Mouse (Mus musculus) lung, embryonic 15.5 days (tissue): ENCODE results near the gene 9530068E07Rik. TPM values are rescaled to one million over a fixed set of nuclear protein-coding genes. Genes with fewer than 3 reads are reported as not detected.
"Not testable (repeated sequence)": the region's sequence is repeated elsewhere in the genome, so short reads cannot be mapped to it uniquely, and the experiment has no call there.

ENCODE experiments used
- ATAC-seq: fragments of 200-750 bp; cut with Nextera tagmentation; 2 replicates; pipeline ENCODE4 v1.8.0; 2017; ENCODE audit warnings: moderate number of reproducible peaks, borderline replicate concordance; ENCODE audit not compliant: low FRiP score, low TSS enrichment; ENCODE audit errors: extremely low read depth
- H3K27ac ChIP-seq: fragments of 300-500 bp; sonication (generic); 2 replicates; pipeline ENCODE4 v1.5.1; 2015; ENCODE audit warnings: moderate library complexity, mild to moderate bottlenecking, inconsistent platforms
- H3K27me3 ChIP-seq: fragments of 300-500 bp; sonication (generic); 2 replicates; pipeline ENCODE4 v1.6.1; 2015; ENCODE audit warnings: inconsistent platforms
- H3K36me3 ChIP-seq: fragments of 300-500 bp; sonication (generic); 2 replicates; pipeline ENCODE4 v1.6.1; 2015; ENCODE audit warnings: inconsistent platforms
- H3K4me1 ChIP-seq: fragments of 300-500 bp; sonication (generic); 2 replicates; pipeline ENCODE4 v1.6.1; 2015; ENCODE audit warnings: inconsistent platforms
- H3K4me2 ChIP-seq: fragments of 300-500 bp; sonication (generic); 2 replicates; pipeline ENCODE4 v1.6.1; 2015; ENCODE audit warnings: inconsistent platforms, mild to moderate bottlenecking, moderate library complexity
- H3K4me3 ChIP-seq: fragments of 300-500 bp; sonication (generic); 2 replicates; pipeline ENCODE4 v1.5.1; 2015; ENCODE audit warnings: mild to moderate bottlenecking, inconsistent platforms
- H3K9ac ChIP-seq: fragments of 300-500 bp; sonication (generic); 2 replicates; pipeline ENCODE4 v1.6.1; 2015; ENCODE audit warnings: inconsistent platforms
- H3K9me3 ChIP-seq: fragments of 300-500 bp; sonication (generic); 2 replicates; pipeline ENCODE4 v1.6.1; 2016; ENCODE audit warnings: inconsistent platforms
- WGBS: fragments of 180-500 bp; shearing (Covaris S2); methylation state at CpG from one replicate; pipeline ENCODE4 v1.1.7; 2015; 5-methylcytosine and 5-hydroxymethylcytosine counted together
- polyA plus RNA-seq: library from polyadenylated mRNA; unstranded; fragments of >200 nt; fragmentation: Nextera tagmentation; extraction: Ambion mirVana; gene quantifications from 2 replicates; pipeline ENCODE4 v1.2.1, GENCODE M21; 2015

9530068E07Rik gene
- polyA plus RNA-seq, 1 experiment from 2014 or later = 224 TPM

GRCm38 (mm10) chr11:52377579-52377978 is 18.6 kb upstream of the 9530068E07Rik start:
- Histone ChIP-seq H3K4me2 (no peak overlapping the region), H3K27me3 (no peaks in the 10 kb centered on the region), H3K27ac (no peak overlapping the region), H3K4me1 (no peaks in the 10 kb centered on the region), H3K9ac (no peak overlapping the region), H3K36me3 (peaks cover 63% of the 10 kb centered on the region), H3K9me3 (no peaks in the 10 kb centered on the region), H3K4me3 (no peak overlapping the region)
- ATAC-seq = no peak
- WGBS = 89% methylated on average over 4 of the region's 4 CpGs

DNA sequence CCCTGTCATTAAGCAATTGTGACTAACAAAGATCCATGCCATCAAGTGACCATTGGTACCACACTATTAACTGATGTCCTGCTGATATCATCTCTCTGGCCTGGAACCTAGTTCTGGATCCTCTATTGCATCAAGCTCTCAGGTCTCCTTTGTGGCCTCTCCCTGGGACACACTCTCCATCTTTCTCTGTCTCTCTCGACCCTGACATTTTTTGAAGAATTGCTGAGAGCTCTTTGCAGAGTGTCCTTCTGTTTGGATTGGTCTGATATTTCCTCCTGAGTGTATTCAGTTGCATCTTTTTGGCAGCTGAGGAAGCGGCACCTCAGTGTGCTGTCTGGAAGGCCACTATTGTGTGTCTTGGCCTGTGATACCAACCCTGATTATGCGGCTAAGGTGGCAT is 17.0 kb upstream of the 9530068E07Rik start:
- no peak overlapping the region for H3K4me3 ChIP-seq
- H3K27me3 ChIP-seq = no peaks in the 10 kb centered on the region
- H3K9ac ChIP-seq = no peak overlapping the region
- no peak overlapping the region for H3K4me2 ChIP-seq
- H3K27ac ChIP-seq = no peak overlapping the region
- ATAC-seq = no peak
- WGBS = 75% methylated on average over 3 of the region's 3 CpGs
- H3K9me3 ChIP-seq = no peaks in the 10 kb centered on the region
- H3K4me1 ChIP-seq = no peaks in the 10 kb centered on the region
- H3K36me3 ChIP-seq = peaks cover 73% of the 10 kb centered on the region

GRCm38 (mm10) chr11:52383741-52384140 is 12.5 kb upstream of the 9530068E07Rik start:
- no peaks in the 10 kb centered on the region for H3K4me1 ChIP-seq
- WGBS = 91% methylated on average over 14 of the region's 14 CpGs
- H3K9ac ChIP-seq = no peak overlapping the region
- H3K27ac ChIP-seq = no peak overlapping the region
- H3K36me3 ChIP-seq = peaks cover 76% of the 10 kb centered on the region
- no peak overlapping the region for H3K4me3 ChIP-seq
- no peaks in the 10 kb centered on the region for H3K9me3 ChIP-seq
- no peaks in the 10 kb centered on the region for H3K27me3 ChIP-seq
- no peak overlapping the region for H3K4me2 ChIP-seq
- ATAC-seq = no peak

GRCm38 (mm10) chr11:52384667-52385066 is 11.6 kb upstream of the 9530068E07Rik start:
- Histone ChIP-seq H3K27ac (no peak overlapping the region), H3K9ac (no peak overlapping the region), H3K27me3 (no peaks in the 10 kb centered on the region), H3K4me1 (no peaks in the 10 kb centered on the region), H3K4me3 (no peak overlapping the region), H3K36me3 (peaks cover 76% of the 10 kb centered on the region), H3K9me3 (no peaks in the 10 kb centered on the region), H3K4me2 (no peak overlapping the region)
- 56% methylated on average over 3 of the region's 3 CpGs for WGBS
- ATAC-seq = no peak

- no peak for ATAC-seq
- H3K9ac ChIP-seq = no peak overlapping the region
- H3K4me3 ChIP-seq = no peak overlapping the region
- H3K4me2 ChIP-seq = no peak overlapping the region
- no peaks in the 10 kb centered on the region for H3K9me3 ChIP-seq
- no peak overlapping the region for H3K27ac ChIP-seq
- no peaks in the 10 kb centered on the region for H3K4me1 ChIP-seq
- peaks cover 79% of the 10 kb centered on the region for H3K36me3 ChIP-seq
- no peaks in the 10 kb centered on the region for H3K27me3 ChIP-seq
- WGBS = 81% methylated on average over 3 of the region's 3 CpGs
Measured at GRCm38 (mm10) chr11:52386892-52387291, 9.3 kb upstream of the 9530068E07Rik start.

DNA sequence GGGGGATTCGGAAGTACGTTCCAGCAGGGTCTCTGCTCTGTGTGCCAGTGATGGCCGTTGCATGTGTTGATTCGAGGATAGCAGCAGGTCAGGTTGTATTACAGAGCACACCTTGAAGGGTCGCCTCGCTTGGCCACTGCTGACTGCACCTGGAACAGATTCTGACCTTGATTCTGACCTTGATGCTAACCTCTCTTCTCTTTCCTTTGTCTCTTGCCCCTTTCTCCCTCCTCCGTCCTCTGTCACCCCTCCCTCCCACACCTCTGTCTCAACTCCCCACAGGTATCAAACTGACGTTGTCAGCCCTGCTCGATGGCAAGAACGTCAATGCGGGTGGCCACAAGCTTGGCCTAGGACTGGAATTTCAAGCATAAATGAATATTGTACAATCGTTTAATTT is 8.1 kb upstream of the 9530068E07Rik start:
- no peaks in the 10 kb centered on the region for H3K4me1 ChIP-seq
- no peak overlapping the region for H3K4me3 ChIP-seq
- no peak overlapping the region for H3K9ac ChIP-seq
- no peaks in the 10 kb centered on the region for H3K27me3 ChIP-seq
- H3K36me3 ChIP-seq = peaks cover 76% of the 10 kb centered on the region
- ATAC-seq = no peak
- WGBS = 85% methylated on average over 12 of the region's 12 CpGs
- no peaks in the 10 kb centered on the region for H3K9me3 ChIP-seq
- H3K4me2 ChIP-seq = no peak overlapping the region
- H3K27ac ChIP-seq = no peak overlapping the region

DNA sequence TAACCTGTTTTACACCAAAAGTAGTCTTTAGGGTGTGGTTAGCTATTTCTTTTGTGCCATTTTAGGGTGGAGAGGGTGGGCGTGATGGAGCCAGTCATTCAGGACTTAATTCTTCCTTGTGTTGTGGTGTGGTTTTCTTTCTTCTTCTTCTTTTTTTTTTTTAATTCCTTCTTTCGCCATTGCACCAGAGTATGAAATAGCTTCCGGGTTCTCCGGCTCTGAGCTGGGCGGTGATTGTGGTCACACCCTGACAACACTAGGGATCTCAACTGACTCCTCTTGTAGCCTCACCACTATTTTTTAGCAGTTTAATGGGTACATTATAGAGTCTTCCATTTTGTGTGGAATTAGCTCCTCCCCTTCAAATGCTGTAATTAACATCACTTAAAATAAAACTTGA is 7.2 kb upstream of the 9530068E07Rik start:
- 96% methylated on average over 5 of the region's 5 CpGs for WGBS

DNA sequence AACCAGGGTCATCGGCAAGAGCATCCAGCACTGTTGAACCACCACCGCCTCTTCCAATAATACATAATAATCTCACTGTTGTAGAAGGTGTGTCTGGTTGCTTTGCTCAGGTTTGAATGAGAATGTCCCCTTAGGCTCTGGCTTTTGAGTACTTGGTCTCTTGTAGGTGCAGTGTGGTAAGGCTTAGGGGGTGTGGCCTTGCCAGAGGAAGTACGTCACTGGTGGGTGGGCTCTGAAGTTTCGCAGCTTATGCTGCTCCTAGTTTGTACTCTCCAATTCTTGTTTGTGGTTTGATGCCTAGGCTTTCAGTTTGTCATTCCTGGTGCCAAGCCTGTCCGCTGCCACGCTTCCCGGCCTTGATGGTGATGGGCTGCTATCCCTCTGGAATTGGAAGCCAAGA is 6.3 kb upstream of the 9530068E07Rik start:
- Histone ChIP-seq H3K9ac (no peak overlapping the region), H3K36me3 (peaks cover 60% of the 10 kb centered on the region), H3K27me3 (no peaks in the 10 kb centered on the region), H3K4me2 (no peak overlapping the region), H3K9me3 (no peaks in the 10 kb centered on the region), H3K27ac (no peak overlapping the region), H3K4me3 (no peak overlapping the region), H3K4me1 (no peaks in the 10 kb centered on the region)
- WGBS = 91% methylated on average over 7 of the region's 7 CpGs
- no peak for ATAC-seq

More for the DNA sequence above, 7.2 kb upstream of the 9530068E07Rik start:
- not testable (repeated sequence) for H3K27ac ChIP-seq, H3K27me3 ChIP-seq, H3K4me3 ChIP-seq, H3K9ac ChIP-seq, H3K4me1 ChIP-seq, ATAC-seq, H3K9me3 ChIP-seq, H3K4me2 ChIP-seq
- H3K36me3 ChIP-seq = peaks cover 69% of the 10 kb centered on the region

- no peak for ATAC-seq
- H3K4me1 ChIP-seq = peaks cover 3% of the 10 kb centered on the region; the same call in 1 of the 2 replicates
- no peak overlapping the region for H3K27ac ChIP-seq
- no peak overlapping the region for H3K4me2 ChIP-seq
- H3K36me3 ChIP-seq = peaks cover 15% of the 10 kb centered on the region
- H3K9me3 ChIP-seq = no peaks in the 10 kb centered on the region
- H3K9ac ChIP-seq = no peak overlapping the region
- no peak overlapping the region for H3K4me3 ChIP-seq
- no peaks in the 10 kb centered on the region for H3K27me3 ChIP-seq
- WGBS = 67% methylated on average over 4 of the region's 4 CpGs
Measured at GRCm38 (mm10) chr11:52394494-52394893, 1.7 kb upstream of the 9530068E07Rik start.

DNA sequence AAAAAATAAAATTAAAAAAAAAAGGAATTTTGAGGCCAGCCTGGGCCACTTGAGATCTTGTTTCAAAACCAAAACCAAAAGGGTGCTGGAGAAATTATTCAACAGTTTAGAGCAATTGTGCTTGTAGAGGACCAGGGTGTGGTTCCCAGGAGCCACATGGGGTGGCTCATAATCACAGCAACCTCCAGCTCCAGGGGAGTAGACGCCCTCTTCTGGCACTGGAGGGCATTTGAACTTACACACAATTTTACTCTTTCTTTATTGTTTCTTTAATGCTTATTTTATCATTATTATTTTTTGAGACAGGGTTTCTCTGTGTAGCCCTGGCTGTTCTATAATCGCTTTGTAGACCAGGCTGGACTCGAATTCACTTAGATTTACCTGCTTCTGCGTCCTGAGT is 885 bp upstream of the 9530068E07Rik start:
- no peak for ATAC-seq
- Histone ChIP-seq H3K9me3 (no peaks in the 10 kb centered on the region), H3K4me2 (no peak overlapping the region), H3K27ac (no peak overlapping the region), H3K4me3 (no peak overlapping the region), H3K4me1 (peaks cover 3% of the 10 kb centered on the region; the same call in 1 of the 2 replicates), H3K9ac (no peak overlapping the region), H3K36me3 (peaks cover 7% of the 10 kb centered on the region; the same call in 1 of the 2 replicates), H3K27me3 (no peaks in the 10 kb centered on the region)
- 33% methylated on average over 4 of the region's 4 CpGs for WGBS

DNA sequence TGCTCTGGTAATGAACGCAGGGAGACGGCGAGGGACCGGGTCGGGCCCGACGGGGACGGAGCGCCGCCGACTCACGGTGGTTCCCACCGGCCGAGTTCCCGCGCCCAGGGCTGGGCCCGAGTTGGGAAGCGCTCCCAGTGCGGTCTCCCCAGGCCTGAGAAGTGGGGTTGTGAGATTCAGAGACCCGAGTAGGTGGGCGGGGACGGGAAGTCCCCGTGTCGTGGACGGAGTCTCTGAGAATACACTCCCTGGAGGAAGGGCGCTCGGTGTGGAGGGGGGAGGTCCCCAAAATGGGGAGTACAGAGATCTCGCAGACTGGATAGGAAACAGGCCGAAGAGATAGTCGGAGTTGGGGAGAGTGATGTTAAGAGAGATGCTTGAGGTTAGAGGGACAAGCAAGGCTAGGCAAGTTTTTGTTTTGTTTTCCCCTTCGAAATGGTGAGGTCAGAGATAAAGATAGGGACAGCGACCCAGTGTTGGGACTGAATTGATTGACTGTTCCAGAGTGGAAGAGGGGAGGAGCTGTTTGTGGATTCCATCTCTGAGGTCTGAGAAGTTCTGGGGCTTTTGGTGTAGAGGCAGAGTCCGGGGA is 465 bp downstream of the 9530068E07Rik start:
- ATAC-seq = peak; percentile 78
- Histone ChIP-seq H3K36me3 (peaks cover 3% of the 10 kb centered on the region; the same call in 1 of the 2 replicates), H3K27ac (peak overlapping the region; percentile 93), H3K4me2 (peak overlapping the region; percentile 57), H3K4me1 (peaks cover 3% of the 10 kb centered on the region; the same call in 1 of the 2 replicates), H3K27me3 (no peaks in the 10 kb centered on the region), H3K4me3 (peak overlapping the region; percentile 94), H3K9ac (peak overlapping the region; percentile 94), H3K9me3 (no peaks in the 10 kb centered on the region)
- 2% methylated on average over 32 of the region's 33 CpGs for WGBS

DNA sequence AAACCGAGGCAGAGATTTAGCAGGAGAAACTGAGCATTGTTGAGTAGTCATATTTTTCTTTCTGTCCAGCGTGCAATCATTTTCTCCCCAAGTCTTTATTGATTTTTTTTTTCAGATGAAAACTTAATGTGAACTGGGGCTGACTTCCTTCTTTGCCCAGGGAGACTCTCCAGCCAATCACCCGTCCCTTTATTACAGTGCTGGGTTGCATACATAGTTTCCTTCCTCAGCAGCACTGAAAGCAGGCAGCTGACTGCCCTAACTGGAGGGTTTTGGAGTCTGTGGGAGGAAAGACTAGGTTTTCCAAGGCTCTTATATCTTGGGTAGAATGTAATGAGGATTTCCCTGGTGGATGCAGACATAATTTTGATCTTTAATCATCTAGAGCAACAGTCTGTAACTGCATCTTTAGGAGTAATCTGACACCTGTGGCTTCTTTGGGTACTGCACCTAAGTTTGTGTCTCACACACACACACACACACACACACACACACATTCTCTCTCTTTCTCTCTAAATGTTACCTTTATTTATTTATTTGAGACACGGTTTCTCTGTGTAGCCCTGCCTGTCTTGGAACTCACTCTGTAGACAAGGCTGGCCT is 1.3 kb downstream of the 9530068E07Rik start:
- peaks cover 3% of the 10 kb centered on the region; the same call in 1 of the 2 replicates for H3K4me1 ChIP-seq
- no peaks in the 10 kb centered on the region for H3K9me3 ChIP-seq
- no peak overlapping the region for H3K27ac ChIP-seq
- peak overlapping the region; percentile 94 for H3K4me3 ChIP-seq
- H3K27me3 ChIP-seq = no peaks in the 10 kb centered on the region
- peak overlapping the region; percentile 94; the same call in 1 of the 2 replicates for H3K9ac ChIP-seq
- ATAC-seq = no peak
- peak overlapping the region; percentile 57 for H3K4me2 ChIP-seq
- no peaks in the 10 kb centered on the region for H3K36me3 ChIP-seq
- 79% methylated on average over 4 of the region's 4 CpGs for WGBS
